Mouse (Mus musculus) G1E (cell line): Measurements from ENCODE around the gene Shb.

ENCODE experiments used
- CTCF ChIP-seq: IDR thresholded peaks from 2 replicates; pipeline ENCODE4 v1.5.1; 2012; ENCODE audit warnings: low read depth, low read length, inconsistent platforms, mixed read lengths
- GATA1 ChIP-seq: IDR thresholded peaks from 2 replicates; pipeline ENCODE4 v1.6.1; 2012; ENCODE audit warnings: borderline replicate concordance, low read length, inconsistent platforms, mixed read lengths
- GATA2 ChIP-seq: IDR thresholded peaks from 2 replicates; pipeline ENCODE4 v1.6.1; 2012; ENCODE audit warnings: low read depth, low read length, inconsistent platforms, borderline replicate concordance
- POLR2AphosphoS5 ChIP-seq: IDR thresholded peaks from 2 replicates; pipeline ENCODE4 v1.6.1; 2012; ENCODE audit warnings: low read depth, low read length, inconsistent platforms; ENCODE audit not compliant: insufficient replicate concordance
- TAL1 ChIP-seq: conservative IDR thresholded peaks from 2 replicates; pipeline ENCODE4 v1.6.1; 2012; ENCODE audit warnings: low read depth, low read length, inconsistent platforms, mixed read lengths

- TF ChIP-seq CTCF, result no peak
- no peak for TF ChIP-seq POLR2AphosphoS5
- TF ChIP-seq GATA1, result no peak
- TF ChIP-seq TAL1, result no peak
- no peak for TF ChIP-seq GATA2
Measured at GRCm38 (mm10) chr4:45407703-45408334, 124.5 kb downstream of the Shb start.
